Mouse (Mus musculus) heart, embryonic 13.5 days (tissue): ENCODE results near the gene Gm5157. TPM values are rescaled to one million over a fixed set of nuclear protein-coding genes. Genes with fewer than 3 reads are reported as not detected.
"Not testable (repeated sequence)": the region's sequence is repeated elsewhere in the genome, so short reads cannot be mapped to it uniquely, and the experiment has no call there.

ENCODE experiments used
- ATAC-seq: fragments of 200-750 bp; cut with Nextera tagmentation; 2 replicates; pipeline ENCODE4 v1.8.0; 2017; ENCODE audit warnings: moderate TSS enrichment; ENCODE audit not compliant: insufficient number of reproducible peaks, low FRiP score, low TSS enrichment; ENCODE audit errors: extremely low read depth
- H3K27ac ChIP-seq: fragments of 300-500 bp; sonication (generic); replicated peaks from 2 replicates; pipeline ENCODE4 v1.5.1; 2015; ENCODE audit warnings: moderate library complexity, mild to moderate bottlenecking, inconsistent platforms
- H3K27me3 ChIP-seq: fragments of 300-500 bp; sonication (generic); replicated peaks from 2 replicates; pipeline ENCODE4 v1.6.1; 2015; ENCODE audit warnings: mild to moderate bottlenecking, inconsistent platforms
- H3K36me3 ChIP-seq: fragments of 300-500 bp; sonication (generic); 2 replicates; pipeline ENCODE4 v1.6.1; 2015; ENCODE audit warnings: mild to moderate bottlenecking, inconsistent platforms
- H3K4me1 ChIP-seq: fragments of 300-500 bp; sonication (generic); 2 replicates; pipeline ENCODE4 v1.6.1; 2015; ENCODE audit warnings: inconsistent platforms
- H3K4me2 ChIP-seq: fragments of 300-500 bp; sonication (generic); 2 replicates; pipeline ENCODE4 v1.6.1; 2015; ENCODE audit warnings: inconsistent platforms, mild to moderate bottlenecking, moderate library complexity
- H3K4me3 ChIP-seq: fragments of 300-500 bp; sonication (generic); 2 replicates; pipeline ENCODE4 v1.5.1; 2015; ENCODE audit warnings: moderate library complexity, mild to moderate bottlenecking, inconsistent platforms
- H3K9ac ChIP-seq: fragments of 300-500 bp; sonication (generic); 2 replicates; pipeline ENCODE4 v1.6.1; 2015; ENCODE audit warnings: inconsistent platforms, mild to moderate bottlenecking, moderate library complexity
- H3K9me3 ChIP-seq: fragments of 300-500 bp; sonication (generic); 2 replicates; pipeline ENCODE4 v1.6.1; 2016; ENCODE audit warnings: inconsistent platforms
- WGBS: fragments of 180-500 bp; shearing (Covaris S2); methylation state at CpG from one replicate; pipeline ENCODE4 v1.1.7; 2015; ENCODE audit warnings: mixed read lengths; 5-methylcytosine and 5-hydroxymethylcytosine counted together
- polyA plus RNA-seq: library from polyadenylated mRNA; unstranded; fragments of >200 nt; fragmentation: Nextera tagmentation; extraction: Ambion mirVana; gene quantifications from 2 replicates; pipeline ENCODE4 v1.2.1, GENCODE M21; 2015

The Gm5157 gene
- polyA plus RNA-seq = not detected in 2 replicates

DNA sequence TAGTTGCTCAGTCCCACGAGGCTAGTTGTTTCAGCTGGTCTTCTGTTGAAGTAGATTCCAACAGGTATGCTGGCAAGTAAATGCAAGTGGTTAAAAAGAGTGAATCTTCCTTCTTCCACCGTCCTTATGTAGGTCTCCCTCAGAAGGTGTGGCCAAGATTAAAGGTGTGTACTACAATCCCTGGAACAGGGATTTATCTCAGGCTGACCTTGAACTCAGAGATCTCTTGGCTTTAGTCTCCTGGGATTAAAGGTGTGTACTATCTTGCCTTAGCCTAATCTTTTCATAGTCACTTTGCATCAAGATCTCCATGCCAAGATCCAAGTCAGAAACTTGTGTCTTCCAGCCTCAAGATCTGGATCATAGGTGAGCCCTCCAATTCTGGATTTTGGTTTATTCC lies at the start of gene Gm5157:
TSS of gene Gm5157 (minus strand) at position 101 of the 400 bp plus-strand sequence.
- H3K27me3 ChIP-seq, H3K36me3 ChIP-seq, H3K27ac ChIP-seq, H3K4me1 ChIP-seq, H3K9me3 ChIP-seq, ATAC-seq, H3K9ac ChIP-seq, H3K4me3 ChIP-seq, H3K4me2 ChIP-seq: not testable (repeated sequence)
- 31% methylated on average over 1 of the region's 2 CpGs for WGBS

DNA sequence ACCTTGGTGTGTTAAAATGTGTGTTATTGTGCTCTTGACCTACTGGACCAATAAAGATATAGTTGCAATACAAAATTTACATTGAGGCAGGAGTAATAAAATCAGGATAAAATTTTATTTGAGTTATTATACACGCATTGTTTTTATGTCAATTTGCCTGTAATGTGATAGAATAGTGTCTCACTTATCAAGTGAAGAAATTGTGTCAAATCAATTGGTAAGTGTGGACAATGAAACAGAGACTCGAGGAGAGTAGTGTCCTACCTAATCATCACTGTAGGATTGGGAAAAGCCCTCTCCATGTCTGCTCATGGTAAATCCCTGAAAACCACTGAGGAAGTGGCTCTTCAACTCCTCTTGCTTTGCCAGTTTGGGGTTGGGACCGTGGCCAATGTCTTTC lies 28.3 kb downstream of the Gm5157 start, which contains the start of gene Vmn1r123:
TSS of gene Vmn1r123 (plus strand) at position 301 of the 400 bp plus-strand sequence.
- H3K4me1 ChIP-seq, H3K4me3 ChIP-seq, H3K9ac ChIP-seq, H3K27me3 ChIP-seq, H3K9me3 ChIP-seq, H3K36me3 ChIP-seq, H3K27ac ChIP-seq, H3K4me2 ChIP-seq, ATAC-seq: not testable (repeated sequence)
- 14% methylated on average over 1 of the region's 3 CpGs for WGBS

Other genes with a start within 250 kb of the Gm5157 start
- gene Vmn1r119, start 178.0 kb downstream of the Gm5157 start, polyA plus RNA-seq = not detected in 2 replicates
- gene Vmn1r120, start 136.6 kb downstream of the Gm5157 start, polyA plus RNA-seq = not detected in 2 replicates
- not detected in 2 replicates for gene Vmn1r121, start 91.9 kb downstream of the Gm5157 start, polyA plus RNA-seq
- not detected in 2 replicates for gene Vmn1r122, start 56.3 kb downstream of the Gm5157 start, polyA plus RNA-seq
- not detected in 2 replicates for gene Vmn1r123, start 28.2 kb downstream of the Gm5157 start, polyA plus RNA-seq
- gene Vmn1r124, start 70.2 kb upstream of the Gm5157 start, polyA plus RNA-seq = not detected in 2 replicates
- not detected in 2 replicates for gene Vmn1r125, start 81.8 kb upstream of the Gm5157 start, polyA plus RNA-seq
- not detected in 2 replicates for gene Vmn1r126, start 111.0 kb upstream of the Gm5157 start, polyA plus RNA-seq
- gene Vmn1r127, start 129.4 kb upstream of the Gm5157 start, polyA plus RNA-seq = not detected in 2 replicates
- gene Vmn1r128, start 158.9 kb upstream of the Gm5157 start, polyA plus RNA-seq = not detected in 2 replicates
- gene Vmn1r129, start 170.9 kb upstream of the Gm5157 start, polyA plus RNA-seq = not detected in 2 replicates
- not detected in 2 replicates for gene Gm6882, start 242.3 kb upstream of the Gm5157 start, polyA plus RNA-seq